Mouse (Mus musculus) MN1 (cell line): ENCODE data around the gene Snn.

ENCODE experiments used
- DNase-seq: peaks from one replicate; pipeline ENCODE4 v3.0.0-alpha.2; 2016; ENCODE audit warnings: low spot score

Gene Snn

GRCm38 (mm10) chr16:11047130-11047529 lies 13.6 kb upstream of the Snn start:
- DNase-seq: no peak

DNA sequence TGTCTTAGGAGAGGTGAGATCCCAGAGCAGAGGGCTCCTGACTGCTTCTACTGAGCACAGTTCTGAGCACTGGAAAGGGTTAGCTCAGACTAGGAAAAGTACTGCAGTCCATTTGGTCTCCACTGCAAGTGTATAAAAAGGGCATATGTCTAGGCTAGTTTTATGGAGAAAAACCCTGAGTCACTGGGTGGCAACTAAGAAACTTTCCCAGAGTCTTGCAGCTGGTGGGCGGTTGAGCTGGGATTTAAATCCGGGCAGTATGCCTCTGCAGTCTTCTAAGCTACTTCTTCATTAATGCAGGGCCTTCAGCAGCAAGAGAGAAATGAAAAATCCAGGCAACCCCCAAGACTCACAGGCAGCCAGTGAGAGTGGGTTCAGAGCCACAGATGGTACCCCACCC lies 10.5 kb upstream of the Snn start:
- no peak for DNase-seq

- DNase-seq: no peak
Measured at GRCm38 (mm10) chr16:11051134-11051533, 9.6 kb upstream of the Snn start.

DNA sequence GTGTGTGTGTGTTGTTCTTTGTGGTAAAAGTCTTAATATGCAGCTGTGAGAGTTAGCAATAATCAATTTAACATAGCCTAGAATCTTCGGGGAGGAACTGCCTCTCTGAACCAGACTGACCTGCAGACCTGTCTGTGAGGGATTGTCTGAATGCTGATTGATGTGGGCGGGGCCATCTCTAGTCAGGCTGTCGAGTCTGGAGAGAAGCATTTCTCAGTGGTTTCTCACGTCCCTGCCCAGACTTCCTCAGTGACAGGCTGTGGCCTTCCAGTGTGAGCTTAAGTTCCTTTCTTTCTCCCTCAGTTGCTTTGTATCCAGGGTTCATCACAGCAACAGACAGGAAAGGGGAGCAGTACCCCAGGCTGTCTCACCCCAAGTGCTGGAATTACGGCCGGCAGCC lies 6.3 kb upstream of the Snn start:
- DNase-seq: no peak

- DNase-seq: no peak
Measured at GRCm38 (mm10) chr16:11054871-11055270, 5.9 kb upstream of the Snn start.

GRCm38 (mm10) chr16:11055916-11056315 lies 4.8 kb upstream of the Snn start:
- DNase-seq: peak; percentile 61

DNA sequence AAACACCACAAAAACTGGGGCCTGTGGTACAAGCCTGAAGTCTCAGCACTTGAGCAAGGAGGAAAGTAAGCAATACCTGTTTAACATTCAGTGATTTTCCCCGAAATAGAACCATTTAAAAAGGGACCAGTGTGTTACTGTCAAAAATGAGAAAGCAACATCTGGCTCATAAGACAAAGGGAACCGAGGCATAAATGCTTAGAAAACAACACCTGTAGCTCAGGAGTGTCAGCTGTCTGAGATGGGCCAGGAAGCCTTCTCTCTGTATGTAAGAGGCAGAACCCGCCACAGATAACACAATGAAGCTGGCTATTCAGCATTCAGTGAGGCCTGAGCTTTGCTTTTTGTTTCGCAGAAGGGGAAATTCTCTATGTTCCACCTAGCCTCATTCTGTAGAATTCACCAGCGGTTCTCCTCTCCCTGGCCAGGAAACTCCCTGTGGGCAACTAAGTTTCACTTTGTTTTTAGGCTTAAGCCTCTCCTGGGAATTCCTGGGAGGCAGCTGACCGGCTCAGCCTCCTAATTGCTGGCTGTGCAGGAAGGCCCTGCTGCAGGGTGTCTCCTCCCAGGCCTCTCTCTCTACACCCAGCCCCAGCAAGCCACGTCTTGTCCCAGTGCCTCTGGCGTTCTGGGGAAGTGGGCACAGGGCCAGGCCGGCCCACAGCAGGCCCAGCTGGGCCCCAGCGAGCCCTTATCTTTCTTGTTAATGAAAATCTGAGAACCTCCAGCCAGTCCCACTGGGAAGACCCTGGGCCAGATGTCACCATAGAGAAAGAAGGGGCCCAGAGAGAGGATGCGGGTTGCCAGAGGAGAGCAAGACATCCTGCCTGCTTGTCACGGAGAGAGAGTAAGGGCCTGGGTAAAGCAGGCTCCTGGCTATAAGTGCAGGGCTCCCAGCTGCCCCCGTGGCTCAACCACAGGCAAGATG lies 2.3 kb downstream of the Snn start:
- peak; percentile 93 for DNase-seq

DNA sequence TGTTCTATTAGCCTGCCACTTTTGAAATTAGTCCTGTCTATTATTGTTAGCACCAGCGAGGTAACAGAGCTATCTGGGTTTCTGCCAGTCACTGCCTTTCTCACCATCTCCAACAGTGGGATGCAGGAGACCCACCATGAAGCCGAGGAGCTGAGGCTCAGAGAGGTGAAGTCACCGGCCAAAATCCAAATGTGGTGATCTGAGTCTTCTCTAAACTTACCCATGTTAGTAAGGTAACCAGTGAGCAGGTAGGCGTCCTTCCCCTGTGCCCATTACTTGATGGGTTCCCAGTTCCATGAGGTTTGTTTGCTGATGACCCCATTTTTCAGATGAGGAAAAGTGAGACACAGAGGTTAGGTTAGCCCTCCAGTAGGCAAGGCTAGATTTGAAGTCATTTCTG lies 3.6 kb downstream of the Snn start:
- DNase-seq: no peak

GRCm38 (mm10) chr16:11064742-11065141 lies 4.0 kb downstream of the Snn start:
- DNase-seq: no peak

DNA sequence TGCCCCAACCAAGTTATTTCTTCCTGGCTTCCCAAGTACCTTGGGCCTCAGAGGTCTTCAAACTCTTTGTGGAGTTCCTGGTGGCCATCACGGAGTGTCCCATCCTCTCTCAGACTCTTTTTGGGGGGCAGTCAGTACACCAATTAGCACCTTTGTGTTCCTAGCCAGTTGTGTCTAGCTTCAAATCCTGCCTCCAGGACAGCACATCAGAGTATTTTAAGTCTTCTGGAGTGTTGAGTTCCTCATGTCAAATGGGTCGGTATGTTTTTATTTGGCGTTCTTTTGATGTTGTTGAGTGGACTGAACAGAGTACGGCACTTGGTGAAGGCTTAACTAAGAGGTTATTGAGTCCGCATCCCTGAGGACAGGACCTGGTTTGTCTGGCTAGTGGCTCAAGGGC lies 4.7 kb downstream of the Snn start:
- DNase-seq: no peak

GRCm38 (mm10) chr16:11066029-11066832 lies 5.5 kb downstream of the Snn start, which contains the start of gene Litaf:
TSS of gene Litaf (minus strand) at chr16:11066157.
- DNase-seq: peak; percentile 99

- peak; percentile 60 for DNase-seq
Measured at GRCm38 (mm10) chr16:11066833-11067191, 6.1 kb downstream of the Snn start.

- DNase-seq: no peak
Measured at GRCm38 (mm10) chr16:11068666-11069065, 7.9 kb downstream of the Snn start.

DNA sequence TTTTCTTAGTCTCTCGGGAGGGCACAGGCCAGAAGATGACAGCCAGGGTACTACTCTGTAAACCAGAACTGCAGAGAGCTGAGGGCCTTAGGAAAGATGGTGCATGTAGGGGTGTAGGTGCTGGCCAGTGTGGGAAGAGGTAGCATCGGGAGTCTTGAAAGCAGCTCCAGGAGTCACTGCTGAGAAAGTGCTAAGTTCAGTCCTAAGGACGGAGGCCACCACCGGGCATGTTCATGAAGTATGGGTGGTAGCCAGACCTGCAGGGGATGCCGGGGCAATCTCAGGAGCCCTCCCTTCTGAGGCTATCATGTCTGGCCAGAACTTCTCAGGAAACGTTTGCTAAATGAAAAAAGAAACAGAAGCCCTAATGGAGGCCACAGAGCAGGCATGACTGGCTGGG lies 8.5 kb downstream of the Snn start:
- no peak for DNase-seq

DNA sequence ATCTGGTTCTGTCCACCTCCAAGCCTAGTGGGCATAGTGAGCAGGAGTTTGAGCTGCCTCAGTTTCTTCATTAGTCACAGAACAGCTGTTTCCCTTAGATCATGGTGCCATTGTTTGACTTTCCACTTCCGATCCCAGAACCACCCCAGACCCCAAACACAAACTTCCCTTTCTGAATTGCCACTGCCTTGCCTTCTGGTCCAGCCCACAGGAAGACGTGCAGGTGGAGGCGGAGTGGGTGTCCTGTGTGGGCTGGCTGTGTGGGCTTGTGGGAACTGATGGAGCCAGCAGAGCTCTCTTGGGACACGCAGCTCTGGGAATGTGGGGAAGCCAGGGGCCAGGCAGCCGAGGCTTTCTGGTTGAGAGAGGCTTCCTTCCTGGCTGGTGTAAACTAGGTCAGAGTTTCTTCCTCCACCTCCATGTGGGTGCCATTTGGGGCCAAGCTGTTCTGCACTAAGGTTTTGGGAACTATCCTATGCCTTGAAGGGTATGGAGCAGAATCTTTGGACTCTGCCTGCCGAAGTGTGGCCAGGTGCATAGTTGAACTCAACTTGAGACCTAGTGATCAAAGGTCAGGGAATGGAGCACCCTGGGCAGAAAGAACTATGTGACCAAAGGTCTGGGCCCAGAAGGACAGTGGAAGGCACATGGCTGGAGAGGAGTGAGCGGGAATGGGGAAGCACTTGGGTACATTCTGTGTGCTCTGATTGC lies 9.1 kb downstream of the Snn start:
- no peak for DNase-seq

DNA sequence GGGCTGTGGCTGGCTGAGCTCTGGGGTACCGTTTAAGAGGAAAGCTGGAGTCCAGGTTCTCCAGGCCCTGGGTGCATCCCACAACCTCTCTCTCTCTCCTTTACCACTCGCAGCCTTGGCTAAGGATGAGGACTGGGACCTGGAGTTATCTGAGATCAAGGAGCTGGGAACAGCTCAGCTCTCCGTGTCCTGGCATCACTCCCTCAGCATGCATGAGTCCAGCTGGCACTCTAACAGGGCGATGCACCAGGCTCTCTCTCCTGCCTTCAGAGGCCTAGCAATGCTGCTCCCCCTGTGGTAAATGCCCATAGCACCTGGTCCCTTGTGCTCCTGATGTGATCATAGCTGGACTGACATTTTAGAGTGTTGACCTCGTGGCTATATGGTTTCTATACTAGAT lies 10.4 kb downstream of the Snn start:
- peak; percentile 66 for DNase-seq

DNA sequence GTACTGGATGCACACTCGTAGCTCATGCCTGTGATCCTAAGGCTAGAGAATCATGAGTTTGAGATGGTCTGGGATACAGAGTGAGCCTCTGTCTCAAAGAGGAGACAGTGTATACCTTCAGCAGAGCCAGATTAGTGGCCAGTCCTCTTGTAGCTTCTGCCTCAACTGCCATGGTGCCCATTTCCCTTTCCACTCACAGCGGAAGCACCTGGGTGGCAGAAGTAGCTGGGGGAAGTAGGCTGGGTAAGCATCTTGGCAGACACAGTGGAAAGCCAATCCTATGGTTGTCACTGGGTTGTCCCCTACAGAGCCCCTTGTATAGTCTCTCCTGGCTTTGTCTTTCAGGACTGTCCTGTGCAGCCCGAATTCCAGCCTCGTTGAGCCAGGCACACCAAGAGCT lies 11.1 kb downstream of the Snn start:
- no peak for DNase-seq

DNA sequence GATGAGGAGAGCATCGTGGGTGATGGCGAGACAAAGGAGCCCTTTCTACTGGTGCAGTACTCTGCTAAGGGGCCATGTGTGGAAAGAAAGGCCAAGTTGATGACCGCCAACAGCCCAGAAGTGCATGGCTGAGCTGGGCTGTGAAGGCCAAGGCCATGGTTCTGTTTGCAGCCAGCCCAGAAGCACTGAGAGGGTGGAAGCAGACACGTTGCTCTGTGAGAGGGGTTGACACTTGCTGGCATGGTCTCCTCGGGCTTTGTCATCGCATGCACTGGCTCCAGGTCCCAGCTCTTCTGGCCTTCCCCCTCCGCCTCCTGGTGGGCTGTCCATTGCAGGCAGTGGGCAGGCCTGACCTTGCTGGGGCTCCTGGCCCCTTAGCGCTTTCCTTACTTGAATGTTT lies 11.7 kb downstream of the Snn start:
- DNase-seq: no peak

DNA sequence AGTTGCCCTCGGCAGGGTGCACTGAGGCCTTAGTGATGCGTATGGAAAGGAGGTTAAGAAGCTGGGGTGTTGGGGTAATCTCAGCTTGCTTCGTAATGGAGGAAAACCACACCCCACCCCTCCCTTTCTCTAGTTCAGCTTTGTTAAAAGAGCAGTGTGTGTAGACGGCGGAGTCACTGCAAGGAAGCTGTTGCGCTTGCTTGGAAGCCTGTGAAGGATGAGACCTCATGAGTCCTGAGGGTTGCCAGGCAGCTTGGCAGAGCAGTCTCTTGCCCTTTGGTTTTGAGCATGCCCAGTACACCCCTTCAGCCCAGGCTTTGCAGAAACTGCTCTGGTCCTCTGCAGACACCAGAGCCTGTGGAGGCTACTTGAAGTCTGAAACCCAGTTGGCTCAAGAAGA lies 12.3 kb downstream of the Snn start:
- DNase-seq: no peak

DNA sequence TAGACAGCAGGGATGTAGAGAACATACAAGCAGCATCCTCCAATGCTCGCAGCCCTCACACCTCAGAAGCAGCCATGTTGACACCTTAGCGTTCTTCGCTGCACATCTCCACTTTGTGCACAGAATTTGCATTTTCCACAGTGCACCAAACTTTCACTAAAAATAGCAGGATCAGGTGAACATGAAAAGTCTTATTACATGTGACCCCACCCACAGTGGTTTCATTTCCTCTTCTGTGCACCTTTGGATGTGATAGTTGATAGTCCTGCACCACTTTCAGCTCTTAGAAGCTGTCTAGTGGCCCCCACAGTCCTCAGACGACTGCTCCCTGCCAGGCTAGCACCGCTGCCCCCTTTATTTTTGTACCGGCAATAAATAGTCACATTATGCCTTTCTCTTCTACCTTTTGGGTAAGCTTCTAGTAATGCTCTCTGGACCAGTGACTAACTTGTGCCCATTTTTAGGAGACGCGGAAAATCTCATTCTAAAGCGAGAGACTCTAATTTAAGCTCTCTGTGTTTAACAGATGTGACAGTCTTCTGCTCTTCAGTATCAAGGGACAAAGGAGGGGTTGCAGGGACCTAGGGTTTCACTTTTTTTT lies 17.0 kb downstream of the Snn start:
- no peak for DNase-seq

DNA sequence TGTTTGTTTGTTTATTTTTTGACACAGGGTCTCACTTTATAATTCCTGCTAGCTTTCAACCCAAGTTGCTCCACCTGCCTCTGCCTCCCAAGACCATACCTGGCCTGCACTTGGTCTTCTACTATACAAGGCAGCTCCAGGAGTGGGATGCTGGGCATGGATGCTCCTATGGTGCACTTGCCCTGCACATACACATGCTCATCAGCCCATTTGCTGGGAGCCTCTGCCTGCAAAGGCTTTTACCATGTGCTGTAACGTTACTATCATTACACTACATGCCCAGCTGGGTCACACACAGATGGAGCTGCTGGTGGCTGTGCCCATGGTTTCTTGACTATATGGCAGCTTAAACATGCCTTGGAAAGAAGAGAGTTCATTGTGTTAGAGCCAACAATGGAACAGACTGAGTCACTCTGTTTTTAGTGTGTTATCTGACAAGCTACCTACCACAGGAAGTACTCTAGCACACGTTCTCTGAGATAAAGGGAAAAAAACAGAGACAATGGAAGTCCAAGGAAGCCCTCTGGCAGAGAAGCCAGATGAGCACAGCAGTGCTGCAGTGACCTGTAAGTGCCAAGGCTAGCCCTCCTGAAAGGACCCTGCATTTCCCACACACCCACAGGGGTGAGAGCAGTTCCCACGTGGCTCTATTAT lies 17.6 kb downstream of the Snn start:
- DNase-seq: no peak

DNA sequence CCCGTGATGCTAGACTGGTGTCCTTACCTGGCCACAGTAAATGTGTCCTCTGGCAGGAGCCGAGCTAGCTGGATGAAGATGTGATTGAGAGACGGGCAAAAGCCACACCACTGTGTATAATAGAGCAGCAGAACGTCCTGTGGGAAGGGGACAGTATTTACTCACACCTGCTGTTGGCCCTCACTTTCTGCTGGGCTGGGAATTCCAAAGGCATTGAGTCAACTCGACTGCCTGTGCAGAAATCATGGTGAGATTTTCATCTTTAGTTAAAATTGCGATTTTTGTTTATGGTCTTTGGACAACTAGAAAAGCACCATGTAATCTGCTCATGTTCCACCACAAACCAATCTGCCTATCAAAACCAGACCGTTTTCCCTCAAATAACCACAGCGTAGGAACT lies 23.4 kb downstream of the Snn start:
- no peak for DNase-seq
